Comparison of ENCODE assay signal across 7 mouse cellular contexts in genomic region chr10:30718703-30719340, GRCm38 (mm10).
DNase-seq lines count a peak whose midpoint lies in the region; ATAC-seq and TF ChIP-seq lines count a peak whose summit lies in the region.

No protein-coding gene starts in this region.

- no peaks in the 10 kb centered on the region for H3K27me3 ChIP-seq in ES-Bruce4 (ENCODE audit: control insufficient read depth, insufficient read depth, low read length, poor library complexity, severe bottlenecking)
- H3K27me3 ChIP-seq in heart, embryonic 11.5 days (ENCODE audit: control insufficient read depth, insufficient read depth, low read length) = no peaks in the 10 kb centered on the region
- H3K27me3 ChIP-seq in kidney, embryonic 15.5 days = no peaks in the 10 kb centered on the region
- H3K27me3 ChIP-seq in neural tube, embryonic 15.5 days (replicated peaks) = no peaks in the 10 kb centered on the region

- TF ChIP-seq POLR2A in ES-Bruce4 (IDR thresholded peaks at IDR 0.05; ENCODE audit: insufficient read depth, low read length) = no peak
- TF ChIP-seq POLR2A in lung, adult 2 months (IDR thresholded peaks at IDR 0.05; ENCODE audit: borderline replicate concordance, extremely low read depth, low read depth, low read length) = no peak

- H3K36me3 ChIP-seq in ES-Bruce4 (ENCODE audit: control insufficient read depth, insufficient read depth, low read length, poor library complexity, severe bottlenecking) = no peaks in the 10 kb centered on the region; the same call in 1 of the 2 replicates
- H3K36me3 ChIP-seq in heart, embryonic 11.5 days (ENCODE audit: control insufficient read depth, insufficient read depth, low read length) = no peaks in the 10 kb centered on the region; the same call in 1 of the 2 replicates
- H3K36me3 ChIP-seq in kidney, embryonic 15.5 days = peaks cover 19% of the 10 kb centered on the region
- H3K36me3 ChIP-seq in neural tube, embryonic 15.5 days = 0 out of 2 replicates have a peak, but pooled peaks cover 7% of the 10 kb centered on the region

- TF ChIP-seq EP300 in ES-Bruce4 (IDR thresholded peaks at IDR 0.05; ENCODE audit: insufficient read depth, low read depth, low read length) = no peak

- H3K4me3 ChIP-seq in ES-Bruce4 (ENCODE audit: low read depth, low read length) = no peak overlapping the region
- no peak overlapping the region for H3K4me3 ChIP-seq in heart, embryonic 11.5 days (ENCODE audit: low read depth, low read length)
- H3K4me3 ChIP-seq in kidney, embryonic 15.5 days (replicated peaks) = no peak overlapping the region
- peak overlapping the region; percentile 17 for H3K4me3 ChIP-seq in lung, adult 2 months (replicated peaks; ENCODE audit: extremely low read depth, low read depth, low read length)
- no peak overlapping the region for H3K4me3 ChIP-seq in neural tube, embryonic 15.5 days (replicated peaks)

- ATAC-seq in activated CD4-positive, CD25-positive, alpha-beta regulatory T cell, adult 4 months = peak; percentile 85
- ATAC-seq in heart, embryonic 11.5 days (replicated peaks; ENCODE audit: insufficient number of reproducible peaks, low FRiP score, low TSS enrichment) = 0 out of 2 replicates have a peak, but pooled peaks have one; percentile 26
- ATAC-seq in kidney, embryonic 15.5 days (replicated peaks; ENCODE audit: low FRiP score) = peak; percentile 80
- peak; percentile 55; the same call in 1 of the 2 replicates for ATAC-seq in neural tube, embryonic 15.5 days (ENCODE audit: low FRiP score)

- DNase-seq in embryo, embryonic 11.5 days (ENCODE audit: low read depth, low spot score) = peak; percentile 48
- DNase-seq in lung, adult 2 months = peak; percentile 21

- peak; percentile 27 for TF ChIP-seq CTCF in ES-Bruce4 (IDR thresholded peaks at IDR 0.05; ENCODE audit: low read depth, low read length)
- 0 out of 2 replicates have a peak, but pooled peaks have one; percentile 21 for TF ChIP-seq CTCF in lung, adult 2 months (IDR thresholded peaks at IDR 0.05; ENCODE audit: insufficient read depth, low read length)

- no peaks in the 10 kb centered on the region for H3K4me1 ChIP-seq in ES-Bruce4 (ENCODE audit: control insufficient read depth, insufficient read depth, low read length)
- H3K4me1 ChIP-seq in heart, embryonic 11.5 days (ENCODE audit: control insufficient read depth, insufficient read depth, low read length) = no peaks in the 10 kb centered on the region
- H3K4me1 ChIP-seq in kidney, embryonic 15.5 days = peaks cover 2% of the 10 kb centered on the region; the same call in 1 of the 2 replicates
- no peaks in the 10 kb centered on the region for H3K4me1 ChIP-seq in lung, adult 2 months (ENCODE audit: control insufficient read depth, insufficient read depth, low read length)
- H3K4me1 ChIP-seq in neural tube, embryonic 15.5 days = no peaks in the 10 kb centered on the region

- 18% methylated on average over 4 of the region's 4 CpGs for WGBS in heart, embryonic 11.5 days (ENCODE audit: insufficient replicate concordance)
- WGBS in kidney, embryonic 15.5 days = 21% methylated on average over 4 of the region's 4 CpGs
- 17% methylated on average over 4 of the region's 4 CpGs for WGBS in lung, adult 2 months
- 24% methylated on average over 4 of the region's 4 CpGs for WGBS in neural tube, embryonic 15.5 days

- H3K27ac ChIP-seq in ES-Bruce4 (ENCODE audit: insufficient read depth, low read length) = no peak overlapping the region
- no peak overlapping the region for H3K27ac ChIP-seq in heart, embryonic 11.5 days (ENCODE audit: low read depth, low read length)
- no peak overlapping the region for H3K27ac ChIP-seq in kidney, embryonic 15.5 days
- no peak overlapping the region for H3K27ac ChIP-seq in neural tube, embryonic 15.5 days (replicated peaks)

- H3K9ac ChIP-seq in ES-Bruce4 (ENCODE audit: low read depth, poor library complexity, severe bottlenecking) = no peak overlapping the region
- no peak overlapping the region for H3K9ac ChIP-seq in heart, embryonic 11.5 days (ENCODE audit: low read depth, low read length)
- no peak overlapping the region for H3K9ac ChIP-seq in kidney, embryonic 15.5 days
- no peak overlapping the region for H3K9ac ChIP-seq in neural tube, embryonic 15.5 days (replicated peaks)

- H3K4me2 ChIP-seq in heart, embryonic 11.5 days = no peak overlapping the region
- H3K4me2 ChIP-seq in kidney, embryonic 15.5 days = no peak overlapping the region
- H3K4me2 ChIP-seq in neural tube, embryonic 15.5 days = no peak overlapping the region

- no peaks in the 10 kb centered on the region for H3K9me3 ChIP-seq in ES-Bruce4 (replicated peaks; ENCODE audit: control insufficient read depth, insufficient read depth, low read length, poor library complexity, severe bottlenecking)
- no peaks in the 10 kb centered on the region for H3K9me3 ChIP-seq in heart, embryonic 11.5 days (replicated peaks; ENCODE audit: control insufficient read depth, low read length)
- no peaks in the 10 kb centered on the region for H3K9me3 ChIP-seq in kidney, embryonic 15.5 days (replicated peaks)
- no peaks in the 10 kb centered on the region for H3K9me3 ChIP-seq in neural tube, embryonic 15.5 days (replicated peaks)

Comparison
In these comparisons a context has a peak if more than half of its experiments do, and no peak if none do; other contexts are left out.
1. ATAC-seq: peak in every context shown above with its lines; median percentile 85 in activated CD4-positive, CD25-positive, alpha-beta regulatory T cell, adult 4 months; 80 in kidney, embryonic 15.5 days; 55 in neural tube, embryonic 15.5 days; 26 in heart, embryonic 11.5 days.